Mouse (Mus musculus): ENCODE data around the gene Chp1. TPM values are rescaled to one million over a fixed set of nuclear protein-coding genes. Genes with fewer than 3 reads are reported as not detected.

Gene Chp1
- polyA plus RNA-seq, 1 experiment from 2014 or later = 58.4 TPM

GRCm38 (mm10) chr2:119520550-119520949 is 26.9 kb upstream of the Chp1 start:
- Histone ChIP-seq H3K9me3 (ENCODE audit: control insufficient read depth, low read length) (no peaks in the 10 kb centered on the region), H3K36me3 (ENCODE audit: control insufficient read depth, insufficient read depth, low read length) (no peaks in the 10 kb centered on the region), H3K4me1 (ENCODE audit: control insufficient read depth, insufficient read depth, low read length) (no peaks in the 10 kb centered on the region), H3K4me2 (replicated peaks; ENCODE audit: low read depth, low read length) (no peak overlapping the region), H3K27ac (ENCODE audit: low read depth, low read length) (no peak overlapping the region), H3K9ac (ENCODE audit: low read depth, low read length) (no peak overlapping the region), H3K27me3 (ENCODE audit: control insufficient read depth, insufficient read depth, low read length) (no peaks in the 10 kb centered on the region), H3K4me3 (ENCODE audit: low read length) (no peak overlapping the region)
- 78% methylated on average over 7 of the region's 7 CpGs for whole genome bisulfite sequencing
- no peak for ATAC-seq (ENCODE audit: low FRiP score, low TSS enrichment)

GRCm38 (mm10) chr2:119523836-119524235 is 23.7 kb upstream of the Chp1 start:
- WGBS = 69% methylated on average over 4 of the region's 4 CpGs
- Histone ChIP-seq H3K36me3 (ENCODE audit: control insufficient read depth, insufficient read depth, low read length) (no peaks in the 10 kb centered on the region), H3K9me3 (ENCODE audit: control insufficient read depth, low read length) (no peaks in the 10 kb centered on the region), H3K4me1 (ENCODE audit: control insufficient read depth, insufficient read depth, low read length) (no peaks in the 10 kb centered on the region), H3K27me3 (ENCODE audit: control insufficient read depth, insufficient read depth, low read length) (no peaks in the 10 kb centered on the region), H3K4me3 (ENCODE audit: low read length) (no peak overlapping the region), H3K9ac (ENCODE audit: low read depth, low read length) (no peak overlapping the region), H3K27ac (ENCODE audit: low read depth, low read length) (no peak overlapping the region), H3K4me2 (replicated peaks; ENCODE audit: low read depth, low read length) (no peak overlapping the region)
- ATAC-seq (ENCODE audit: low FRiP score, low TSS enrichment) = no peak

- no peak for ATAC-seq (ENCODE audit: low FRiP score, low TSS enrichment)
- Histone ChIP-seq H3K4me3 (ENCODE audit: low read length) (no peak overlapping the region), H3K27me3 (ENCODE audit: control insufficient read depth, insufficient read depth, low read length) (no peaks in the 10 kb centered on the region), H3K9ac (ENCODE audit: low read depth, low read length) (no peak overlapping the region), H3K4me2 (replicated peaks; ENCODE audit: low read depth, low read length) (no peak overlapping the region), H3K36me3 (ENCODE audit: control insufficient read depth, insufficient read depth, low read length) (no peaks in the 10 kb centered on the region), H3K9me3 (ENCODE audit: control insufficient read depth, low read length) (no peaks in the 10 kb centered on the region), H3K27ac (ENCODE audit: low read depth, low read length) (no peak overlapping the region), H3K4me1 (ENCODE audit: control insufficient read depth, insufficient read depth, low read length) (no peaks in the 10 kb centered on the region)
- 44% methylated on average over 4 of the region's 4 CpGs for WGBS
Observed at GRCm38 (mm10) chr2:119525422-119525821, 22.1 kb upstream of the Chp1 start.

GRCm38 (mm10) chr2:119538802-119539201 is 8.7 kb upstream of the Chp1 start:
- no peaks in the 10 kb centered on the region for H3K27me3 ChIP-seq (ENCODE audit: control insufficient read depth, insufficient read depth, low read length)
- H3K4me1 ChIP-seq (ENCODE audit: control insufficient read depth, insufficient read depth, low read length) = no peaks in the 10 kb centered on the region
- no peak overlapping the region for H3K9ac ChIP-seq (ENCODE audit: low read depth, low read length)
- no peak overlapping the region for H3K4me3 ChIP-seq (ENCODE audit: low read length)
- H3K9me3 ChIP-seq (ENCODE audit: control insufficient read depth, low read length) = no peaks in the 10 kb centered on the region
- H3K4me2 ChIP-seq (replicated peaks; ENCODE audit: low read depth, low read length) = no peak overlapping the region
- no peaks in the 10 kb centered on the region for H3K36me3 ChIP-seq (ENCODE audit: control insufficient read depth, insufficient read depth, low read length)
- ATAC-seq (ENCODE audit: low FRiP score, low TSS enrichment) = no peak
- no peak overlapping the region for H3K27ac ChIP-seq (ENCODE audit: low read depth, low read length)
- WGBS = 84% methylated on average over 9 of the region's 9 CpGs

- Histone ChIP-seq H3K27ac (ENCODE audit: low read depth, low read length) (no peak overlapping the region), H3K4me1 (ENCODE audit: control insufficient read depth, insufficient read depth, low read length) (no peaks in the 10 kb centered on the region), H3K9me3 (ENCODE audit: control insufficient read depth, low read length) (no peaks in the 10 kb centered on the region), H3K4me3 (ENCODE audit: low read length) (no peak overlapping the region), H3K36me3 (ENCODE audit: control insufficient read depth, insufficient read depth, low read length) (no peaks in the 10 kb centered on the region), H3K4me2 (replicated peaks; ENCODE audit: low read depth, low read length) (no peak overlapping the region), H3K9ac (ENCODE audit: low read depth, low read length) (no peak overlapping the region), H3K27me3 (ENCODE audit: control insufficient read depth, insufficient read depth, low read length) (no peaks in the 10 kb centered on the region)
- no peak for ATAC-seq (ENCODE audit: low FRiP score, low TSS enrichment)
- WGBS = 32% methylated on average over 1 of the region's 1 CpGs
Observed at GRCm38 (mm10) chr2:119542106-119542505, 5.4 kb upstream of the Chp1 start.

GRCm38 (mm10) chr2:119543656-119544055 is 3.8 kb upstream of the Chp1 start:
- Histone ChIP-seq H3K36me3 (ENCODE audit: control insufficient read depth, insufficient read depth, low read length) (no peaks in the 10 kb centered on the region), H3K27ac (ENCODE audit: low read depth, low read length) (no peak overlapping the region), H3K4me2 (replicated peaks; ENCODE audit: low read depth, low read length) (no peak overlapping the region), H3K4me3 (ENCODE audit: low read length) (no peak overlapping the region), H3K9me3 (ENCODE audit: control insufficient read depth, low read length) (no peaks in the 10 kb centered on the region), H3K27me3 (ENCODE audit: control insufficient read depth, insufficient read depth, low read length) (no peaks in the 10 kb centered on the region), H3K9ac (ENCODE audit: low read depth, low read length) (no peak overlapping the region), H3K4me1 (ENCODE audit: control insufficient read depth, insufficient read depth, low read length) (peaks cover 5% of the 10 kb centered on the region; the same call in 1 of the 2 replicates)
- ATAC-seq (ENCODE audit: low FRiP score, low TSS enrichment) = no peak
- 89% methylated on average over 2 of the region's 2 CpGs for WGBS

- H3K9me3 ChIP-seq (ENCODE audit: control insufficient read depth, low read length) = no peaks in the 10 kb centered on the region
- H3K4me1 ChIP-seq (ENCODE audit: control insufficient read depth, insufficient read depth, low read length) = peaks cover 9% of the 10 kb centered on the region; the same call in 1 of the 2 replicates
- peak overlapping the region; percentile 51 for H3K4me2 ChIP-seq (replicated peaks; ENCODE audit: low read depth, low read length)
- peak; percentile 75 for ATAC-seq (ENCODE audit: low FRiP score, low TSS enrichment)
- no peaks in the 10 kb centered on the region for H3K36me3 ChIP-seq (ENCODE audit: control insufficient read depth, insufficient read depth, low read length)
- under 1% methylated on average over 30 of the region's 30 CpGs for WGBS
- H3K27me3 ChIP-seq (ENCODE audit: control insufficient read depth, insufficient read depth, low read length) = no peaks in the 10 kb centered on the region
- H3K27ac ChIP-seq (ENCODE audit: low read depth, low read length) = peak overlapping the region; percentile 20; the same call in 1 of the 2 replicates
- H3K9ac ChIP-seq (ENCODE audit: low read depth, low read length) = no peak overlapping the region
- H3K4me3 ChIP-seq (ENCODE audit: low read length) = peak overlapping the region; percentile 83
Observed at GRCm38 (mm10) chr2:119546848-119547521, 512 bp upstream of the Chp1 start.

- H3K36me3 ChIP-seq (ENCODE audit: control insufficient read depth, insufficient read depth, low read length) = no peaks in the 10 kb centered on the region
- peak overlapping the region; percentile 83 for H3K4me3 ChIP-seq (ENCODE audit: low read length)
- H3K4me2 ChIP-seq (replicated peaks; ENCODE audit: low read depth, low read length) = peak overlapping the region; percentile 51
- H3K27me3 ChIP-seq (ENCODE audit: control insufficient read depth, insufficient read depth, low read length) = no peaks in the 10 kb centered on the region
- peaks cover 9% of the 10 kb centered on the region; the same call in 1 of the 2 replicates for H3K4me1 ChIP-seq (ENCODE audit: control insufficient read depth, insufficient read depth, low read length)
- WGBS = 2% methylated on average over 3 of the region's 3 CpGs
- no peak overlapping the region for H3K27ac ChIP-seq (ENCODE audit: low read depth, low read length)
- ATAC-seq (ENCODE audit: low FRiP score, low TSS enrichment) = no peak
- peak overlapping the region; percentile 68; the same call in 1 of the 2 replicates for H3K9ac ChIP-seq (ENCODE audit: low read depth, low read length)
- no peaks in the 10 kb centered on the region for H3K9me3 ChIP-seq (ENCODE audit: control insufficient read depth, low read length)
Observed at GRCm38 (mm10) chr2:119548371-119548660, 819 bp downstream of the Chp1 start.

- no peaks in the 10 kb centered on the region for H3K9me3 ChIP-seq (ENCODE audit: control insufficient read depth, low read length)
- ATAC-seq (ENCODE audit: low FRiP score, low TSS enrichment) = no peak
- peak overlapping the region; percentile 83; the same call in 1 of the 2 replicates for H3K4me3 ChIP-seq (ENCODE audit: low read length)
- H3K9ac ChIP-seq (ENCODE audit: low read depth, low read length) = peak overlapping the region; percentile 68; the same call in 1 of the 2 replicates
- peaks cover 9% of the 10 kb centered on the region; the same call in 1 of the 2 replicates for H3K4me1 ChIP-seq (ENCODE audit: control insufficient read depth, insufficient read depth, low read length)
- no peaks in the 10 kb centered on the region for H3K36me3 ChIP-seq (ENCODE audit: control insufficient read depth, insufficient read depth, low read length)
- WGBS = 78% methylated on average over 5 of the region's 5 CpGs
- H3K27ac ChIP-seq (ENCODE audit: low read depth, low read length) = no peak overlapping the region
- H3K27me3 ChIP-seq (ENCODE audit: control insufficient read depth, insufficient read depth, low read length) = no peaks in the 10 kb centered on the region
- peak overlapping the region; percentile 51 for H3K4me2 ChIP-seq (replicated peaks; ENCODE audit: low read depth, low read length)
Observed at GRCm38 (mm10) chr2:119548691-119549090, 1.2 kb downstream of the Chp1 start.

Measured in kidney, embryonic 14.5 days (tissue).